Mouse (Mus musculus): ENCODE data around the gene Lonp1.
"Not testable (repeated sequence)": the region's sequence is repeated elsewhere in the genome, so short reads cannot be mapped to it uniquely, and the experiment has no call there.

The Lonp1 gene

DNA sequence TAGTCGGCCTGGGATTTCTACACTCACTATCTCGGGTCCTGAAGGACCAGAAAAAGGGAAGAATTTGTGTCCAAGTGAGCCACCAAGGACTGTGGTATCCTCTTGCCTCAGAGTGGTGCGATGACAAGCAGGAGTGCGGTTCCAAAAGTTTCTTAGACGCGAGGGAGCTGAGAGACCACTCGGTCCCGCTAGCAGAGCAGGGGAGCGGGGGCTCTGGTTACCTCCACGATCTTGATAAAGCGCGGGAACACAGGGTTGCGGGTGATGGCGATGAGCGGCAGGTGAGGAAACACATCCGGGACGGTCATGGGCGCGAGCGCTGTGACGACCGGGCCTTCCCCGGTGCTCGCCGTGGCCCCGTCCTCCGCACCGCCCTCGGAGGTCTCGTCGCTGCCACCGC is 427 bp downstream of the Lonp1 start:
- no peak for DNase-seq (ENCODE audit: low read depth, low spot score)

DNA sequence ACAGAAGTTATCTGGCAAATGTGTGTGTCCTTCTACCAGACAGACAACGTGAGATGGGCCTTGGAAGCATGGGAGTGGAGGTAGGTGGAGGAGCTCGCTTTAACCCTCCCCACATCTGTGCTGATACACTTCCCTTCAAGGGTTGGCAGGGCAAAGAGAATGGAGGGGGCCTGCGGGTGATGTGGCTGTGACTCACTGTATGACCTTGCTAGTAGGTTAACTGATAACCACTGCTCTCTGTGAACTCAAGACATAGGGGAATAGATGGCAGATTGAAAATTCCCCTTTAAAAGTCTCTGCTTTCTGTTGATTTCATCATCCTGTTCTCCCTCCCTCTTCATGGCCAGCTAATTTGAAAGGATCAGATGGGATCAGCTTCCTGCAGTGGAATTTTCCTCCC is 1.2 kb downstream of the Lonp1 start:
- peak; percentile 24 for DNase-seq (ENCODE audit: low read depth, low spot score)

DNA sequence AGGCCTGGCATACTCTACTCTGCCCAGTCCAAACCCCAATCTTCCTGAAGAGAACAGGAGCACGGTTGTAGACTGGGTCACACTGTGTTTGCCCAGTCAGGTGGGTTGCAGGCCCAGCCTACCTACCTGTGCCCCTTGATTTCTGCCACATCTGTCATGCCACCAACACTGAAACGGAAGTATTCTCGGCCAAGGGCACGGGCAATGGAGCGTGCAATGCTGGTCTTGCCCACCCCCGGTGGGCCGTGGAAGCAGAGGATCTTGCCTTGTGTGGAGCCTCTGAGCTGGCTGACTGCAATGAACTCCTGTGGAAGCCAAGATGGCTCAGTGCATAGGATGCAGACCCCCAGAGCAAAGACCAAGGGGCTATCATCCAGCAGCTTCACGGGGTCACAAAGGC is 9.1 kb downstream of the Lonp1 start:
- DNase-seq (ENCODE audit: low read depth, low spot score) = no peak

DNA sequence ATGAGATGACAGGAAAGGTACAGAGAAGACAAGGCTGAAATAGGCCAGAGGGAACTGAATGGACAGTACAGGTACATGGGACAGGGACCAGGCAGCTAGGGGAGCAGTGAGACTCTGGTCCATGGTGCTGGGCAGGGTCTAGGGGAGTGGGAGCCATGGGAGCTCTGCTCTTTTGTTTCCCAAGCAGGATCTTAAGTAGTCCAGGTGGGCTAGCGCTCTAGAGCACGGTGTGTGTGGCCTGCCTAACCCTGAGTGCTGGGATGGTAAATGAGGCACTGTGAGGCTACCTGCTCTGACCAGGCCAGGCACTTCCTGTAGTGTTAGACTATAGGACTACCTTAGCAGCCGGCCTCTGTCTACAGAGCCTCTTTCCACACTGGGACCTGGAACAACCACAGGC is 10.0 kb downstream of the Lonp1 start:
- DNase-seq (ENCODE audit: low read depth, low spot score) = no peak

DNA sequence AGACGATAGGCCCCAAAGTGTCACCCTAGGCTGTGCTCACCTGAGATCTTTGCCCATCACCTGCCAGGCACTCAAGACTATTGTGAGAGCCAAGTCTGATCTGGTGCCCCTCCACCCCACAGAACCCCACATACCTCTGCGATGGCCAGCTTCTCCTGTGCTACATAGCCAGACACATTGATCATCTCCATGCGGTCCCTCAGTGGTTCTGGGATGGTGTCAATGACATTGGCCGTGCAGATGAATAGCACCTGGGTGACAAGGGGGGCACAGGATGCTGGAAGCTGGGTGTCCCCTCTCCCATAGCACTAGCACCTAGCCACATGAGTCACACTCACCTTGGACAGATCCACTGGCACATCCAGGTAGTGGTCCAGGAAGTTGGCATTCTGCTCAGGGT is 10.9 kb downstream of the Lonp1 start:
- no peak for DNase-seq (ENCODE audit: low read depth, low spot score)

DNA sequence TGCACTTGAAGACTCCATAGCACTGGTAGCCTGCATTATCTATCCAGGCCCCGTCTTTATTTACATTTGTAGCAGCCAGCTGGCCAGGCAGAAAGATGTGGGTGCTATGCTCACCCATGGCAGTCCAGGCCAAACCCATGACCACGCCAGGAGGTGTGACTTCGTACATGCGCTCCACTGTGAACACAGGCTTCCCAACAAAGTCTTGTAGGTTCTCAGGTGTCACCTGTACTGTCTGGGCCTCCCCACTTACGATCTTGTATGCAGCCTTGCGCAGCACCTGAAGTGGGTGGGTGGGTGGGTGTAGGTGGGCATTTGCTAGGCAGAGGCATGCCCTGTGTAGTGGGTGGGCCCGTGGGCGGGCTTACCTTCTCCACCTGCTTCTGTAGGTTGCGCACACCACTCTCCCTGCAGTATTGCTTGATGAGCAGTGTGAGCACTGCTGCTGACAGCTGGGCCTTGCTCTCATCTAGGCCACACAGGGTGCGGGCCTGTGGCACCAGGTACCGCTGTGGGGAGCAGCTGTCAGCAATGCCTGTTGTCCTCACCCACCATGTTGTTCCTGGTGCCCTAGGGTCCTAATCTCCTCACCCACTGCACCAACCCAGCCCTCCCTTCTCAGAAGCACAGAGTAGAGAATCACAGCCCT is 11.4 kb downstream of the Lonp1 start:
- no peak for DNase-seq (ENCODE audit: low read depth, low spot score)

DNA sequence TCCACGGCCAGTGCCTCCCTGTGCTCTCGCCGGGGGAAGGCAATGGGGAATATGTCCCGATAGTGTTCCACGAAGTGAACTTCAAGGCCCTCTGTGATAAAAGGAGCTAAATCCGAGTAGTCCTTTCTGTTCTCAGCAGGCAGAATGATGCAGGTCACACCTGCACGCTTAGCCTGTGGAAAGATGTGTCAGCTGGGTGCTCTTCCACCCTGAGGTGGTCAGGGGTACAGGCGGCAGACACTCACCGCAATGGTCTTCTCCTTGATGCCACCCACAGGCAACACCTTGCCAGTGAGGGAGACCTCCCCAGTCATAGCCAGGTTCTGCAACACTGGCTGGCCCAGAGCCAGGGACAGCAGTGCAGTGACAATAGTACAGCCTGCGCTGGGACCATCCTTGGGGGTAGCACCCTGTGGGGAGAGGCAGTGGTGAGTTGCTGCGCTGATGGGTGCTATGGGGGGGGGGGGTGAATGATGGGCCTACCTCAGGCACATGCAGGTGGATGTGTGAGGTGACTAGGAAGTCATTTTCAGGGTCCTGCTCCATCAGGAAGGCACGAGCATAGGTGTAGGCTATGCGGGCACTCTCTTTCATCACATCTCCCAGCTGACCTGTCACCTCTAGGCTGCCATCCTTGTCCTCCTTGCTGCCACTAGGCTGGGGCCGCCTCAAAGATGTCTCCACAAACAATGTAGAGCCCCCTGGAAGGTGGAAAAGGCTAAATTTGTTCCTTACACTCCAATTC is 12.1 kb downstream of the Lonp1 start:
- DNase-seq (ENCODE audit: low read depth, low spot score) = peak; percentile 29

DNA sequence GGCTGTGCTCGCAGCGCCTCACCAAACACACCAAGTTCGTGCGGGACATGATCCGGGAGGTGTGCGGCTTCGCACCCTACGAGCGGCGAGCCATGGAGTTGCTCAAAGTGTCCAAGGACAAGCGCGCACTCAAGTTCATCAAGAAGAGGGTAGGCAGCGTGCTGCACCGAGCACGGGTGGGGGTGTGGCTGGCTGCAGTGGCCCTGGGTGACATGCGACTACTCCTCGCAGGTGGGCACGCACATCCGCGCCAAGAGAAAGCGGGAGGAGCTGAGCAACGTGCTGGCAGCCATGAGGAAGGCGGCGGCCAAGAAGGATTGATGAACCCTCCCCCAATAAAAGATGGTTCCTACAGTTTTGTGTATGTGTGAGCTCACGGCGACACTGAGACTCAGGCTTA is 12.8 kb downstream of the Lonp1 start:
- DNase-seq (ENCODE audit: low read depth, low spot score) = peak; percentile 54

DNA sequence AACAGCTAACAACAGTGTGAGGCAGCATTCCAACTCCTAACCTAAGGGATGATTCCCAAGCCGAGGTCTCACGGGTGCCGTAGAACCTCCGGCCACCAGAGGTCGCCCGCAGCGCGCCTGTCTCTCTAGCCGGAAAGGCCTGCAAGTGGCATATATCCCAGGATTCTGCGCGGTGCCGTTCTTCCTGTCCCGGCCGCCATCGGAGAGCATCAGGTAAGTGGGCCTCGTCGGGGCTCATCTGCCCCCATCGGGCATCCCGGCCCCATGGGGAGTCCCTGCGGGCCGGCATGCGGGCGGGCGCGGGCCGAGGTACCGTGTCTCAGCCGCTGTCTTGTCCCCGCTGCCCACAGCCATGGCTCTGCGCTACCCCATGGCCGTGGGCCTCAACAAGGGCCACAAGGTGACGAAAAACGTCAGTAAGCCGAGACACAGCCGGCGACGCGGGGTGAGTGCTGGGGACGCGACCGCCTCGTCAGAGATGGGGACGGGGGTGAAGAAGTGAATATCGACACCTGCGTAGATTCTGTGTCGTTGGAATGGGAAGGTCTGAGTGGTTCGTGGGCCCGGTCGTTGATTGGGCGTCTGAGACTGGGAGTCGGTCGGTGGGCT is 13.3 kb downstream of the Lonp1 start, which contains the start of gene Rpl36:
Gene Rpl36 (plus strand): TSS at position 181 of the 609 bp plus-strand sequence.
- peak; percentile 93 for DNase-seq (ENCODE audit: low read depth, low spot score)

DNA sequence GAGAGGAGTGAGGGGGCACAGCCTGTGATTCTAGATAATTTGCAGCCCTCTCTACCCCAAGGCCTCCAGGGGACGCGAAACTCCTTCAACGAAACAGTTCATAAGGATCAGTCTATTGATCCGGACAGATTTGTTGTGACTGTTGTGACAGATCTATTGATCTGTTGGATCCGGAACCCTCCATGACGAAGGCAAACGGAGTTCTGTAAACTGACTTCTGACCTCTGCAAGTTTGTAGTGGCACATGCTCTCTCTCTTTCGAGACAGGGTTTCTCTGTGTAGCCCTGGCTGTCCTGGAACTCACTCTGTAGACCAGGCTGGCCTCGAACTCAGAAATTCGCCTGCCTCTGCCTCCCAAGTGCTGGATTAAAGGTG is 14.1 kb downstream of the Lonp1 start:
- not testable (repeated sequence) for DNase-seq (ENCODE audit: low read depth, low spot score)

DNA sequence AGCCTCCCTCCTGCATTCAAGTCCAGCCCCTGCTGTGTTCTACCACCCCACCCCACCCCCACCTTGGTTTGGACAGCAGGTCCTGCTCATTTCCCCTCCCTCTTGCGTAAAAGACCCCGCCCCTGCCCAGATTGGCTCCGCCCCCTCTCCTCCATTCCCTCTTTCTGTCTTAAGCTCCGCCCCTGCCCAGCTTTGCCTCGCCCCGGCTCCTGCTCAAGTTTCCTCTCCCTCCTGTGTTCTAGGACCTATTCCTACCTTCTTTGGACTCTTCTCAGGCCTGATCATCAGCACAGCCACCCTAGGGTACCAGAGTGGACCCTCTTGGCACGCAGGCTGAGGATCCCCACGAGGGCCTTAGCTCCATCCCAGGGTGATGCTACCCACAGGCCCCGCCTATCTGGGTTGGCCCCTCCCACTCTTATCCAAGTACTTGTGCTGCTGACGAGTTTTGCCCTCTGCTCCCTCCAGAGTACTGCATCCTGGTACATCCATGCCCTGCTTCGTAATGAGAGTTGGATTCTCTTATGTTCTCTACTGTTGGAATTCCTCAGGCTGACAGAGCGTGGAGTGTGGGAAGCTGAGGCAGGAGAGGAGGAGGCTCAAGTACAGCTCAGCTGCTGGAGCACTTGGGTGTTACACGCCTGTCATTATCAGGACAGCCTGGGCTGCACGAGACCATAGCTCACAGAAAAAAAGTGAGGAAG is 14.7 kb downstream of the Lonp1 start:
- DNase-seq (ENCODE audit: low read depth, low spot score) = peak; percentile 41

DNA sequence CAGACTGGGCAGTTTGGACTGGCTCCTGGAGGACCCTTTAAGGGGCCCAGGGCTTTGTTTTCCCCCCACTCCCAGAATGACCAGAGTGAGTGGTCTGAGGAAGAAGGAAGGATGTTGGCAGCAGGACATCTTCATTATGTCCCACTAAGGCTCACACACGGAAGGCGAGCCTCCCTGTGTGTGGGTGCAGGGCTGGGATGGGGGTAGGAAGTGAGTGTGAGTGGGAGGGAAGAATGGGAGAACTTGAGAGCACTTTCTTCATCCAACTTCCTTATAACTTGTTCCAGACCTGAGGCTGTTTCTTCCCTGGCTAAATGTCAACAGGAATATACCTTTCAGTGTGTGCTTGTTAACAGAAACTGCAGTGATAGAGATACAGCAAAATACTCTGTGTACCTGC is 15.4 kb downstream of the Lonp1 start:
- DNase-seq (ENCODE audit: low read depth, low spot score) = no peak

DNA sequence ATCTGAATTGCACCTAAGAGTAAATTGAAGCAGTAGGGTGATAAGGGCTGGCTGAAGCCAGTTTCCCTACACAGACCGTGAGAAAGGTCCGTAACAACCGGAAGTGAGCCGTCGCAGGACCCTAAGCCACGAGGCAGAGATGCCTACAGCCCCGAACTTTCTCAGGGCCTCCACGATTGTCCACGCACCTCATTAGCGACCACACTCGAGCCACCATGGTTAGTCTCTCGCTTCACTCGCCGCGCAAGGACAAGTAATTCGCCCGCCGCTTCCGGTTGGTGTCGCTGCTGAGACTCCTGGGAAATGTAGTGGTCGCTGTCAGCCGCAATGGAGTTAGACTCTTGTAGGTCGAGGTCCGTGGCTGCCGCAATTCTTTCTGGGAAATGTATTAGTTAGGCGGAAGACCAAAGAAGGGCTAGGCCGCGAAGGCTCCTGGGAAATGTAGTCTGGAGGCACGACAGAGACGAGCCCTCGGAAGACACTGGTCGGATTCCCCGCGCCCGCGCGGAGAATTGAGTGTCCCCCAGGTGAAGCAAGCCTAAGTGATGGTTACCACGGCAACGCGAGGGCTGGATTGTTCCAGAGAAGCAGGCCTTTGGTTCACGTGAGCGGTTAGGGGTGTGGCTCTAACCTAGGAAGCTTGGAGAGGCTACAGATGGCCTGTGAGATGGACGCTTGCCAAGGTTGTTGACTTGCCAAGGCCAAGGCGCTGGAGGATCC is 17.1 kb downstream of the Lonp1 start, which contains the start of gene 2410015M20Rik:
Gene 2410015M20Rik (minus strand): TSS at position 320 of the 720 bp plus-strand sequence.
- DNase-seq (ENCODE audit: low read depth, low spot score) = peak; percentile 96

DNA sequence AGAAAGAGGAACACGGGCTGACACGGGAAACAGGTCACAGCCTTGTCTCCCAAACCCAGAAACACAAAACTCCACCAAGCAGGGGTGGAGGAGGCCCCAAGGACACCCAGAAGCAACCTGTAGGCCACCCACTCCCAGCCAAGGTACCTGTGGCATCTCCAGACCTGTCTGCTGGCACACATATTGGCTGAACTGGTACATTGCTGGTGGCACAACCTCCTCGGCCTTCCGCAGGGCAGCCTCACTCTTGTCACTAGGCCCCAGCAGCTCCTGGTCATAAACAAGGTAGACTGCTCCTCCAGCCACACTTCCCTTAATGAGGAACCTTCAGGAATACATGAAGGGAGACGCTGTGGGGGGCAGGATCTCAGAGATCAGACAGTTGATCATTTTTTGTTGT is 18.0 kb downstream of the Lonp1 start:
- no peak for DNase-seq (ENCODE audit: low read depth, low spot score)

DNA sequence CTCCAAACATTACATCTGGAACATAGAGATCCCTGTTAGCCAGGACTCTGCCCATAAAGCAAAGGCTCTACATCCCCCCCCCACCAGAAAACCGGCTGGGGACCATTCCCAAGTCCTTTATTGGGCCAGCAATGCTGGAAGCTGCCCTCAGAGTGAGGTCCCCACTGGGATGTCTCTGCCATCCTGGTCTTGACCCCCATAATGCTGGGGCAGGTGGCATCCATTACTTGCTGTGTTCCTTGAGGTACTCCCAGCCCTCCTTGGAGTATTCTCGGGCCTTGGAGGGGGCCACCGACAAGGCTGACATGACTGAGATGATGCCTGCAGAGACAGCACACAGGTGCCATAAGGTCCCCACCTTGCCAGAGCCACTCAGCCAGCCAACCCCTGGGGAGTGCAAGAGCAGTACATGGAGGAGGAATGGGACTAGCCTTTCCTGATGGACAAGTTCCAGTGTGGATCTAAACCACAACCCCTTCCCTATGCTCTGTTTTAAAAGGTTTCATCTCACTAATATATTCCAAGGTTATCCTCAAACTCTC is 19.1 kb downstream of the Lonp1 start:
- no peak for DNase-seq (ENCODE audit: low read depth, low spot score)

DNA sequence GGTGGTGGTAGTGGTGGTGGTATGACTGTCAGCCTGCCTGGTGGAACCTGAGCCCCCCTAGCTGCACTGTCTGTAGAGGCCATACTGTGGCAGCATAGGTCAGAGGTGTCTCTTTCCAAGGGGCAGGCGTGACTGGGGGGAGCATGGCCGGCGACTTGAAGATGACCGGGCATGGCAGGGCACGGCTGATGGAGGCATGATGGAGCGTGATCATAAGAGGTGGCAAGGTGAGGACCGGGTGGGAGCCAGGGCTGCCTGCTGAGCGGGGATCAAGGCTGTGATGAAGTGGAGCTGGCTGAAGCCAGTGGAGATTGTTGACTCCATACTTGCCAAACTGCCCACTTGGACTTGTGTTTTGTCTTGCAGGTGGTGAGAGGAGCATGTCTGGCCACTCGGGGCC is 21.3 kb downstream of the Lonp1 start:
- no peak for DNase-seq (ENCODE audit: low read depth, low spot score)

DNA sequence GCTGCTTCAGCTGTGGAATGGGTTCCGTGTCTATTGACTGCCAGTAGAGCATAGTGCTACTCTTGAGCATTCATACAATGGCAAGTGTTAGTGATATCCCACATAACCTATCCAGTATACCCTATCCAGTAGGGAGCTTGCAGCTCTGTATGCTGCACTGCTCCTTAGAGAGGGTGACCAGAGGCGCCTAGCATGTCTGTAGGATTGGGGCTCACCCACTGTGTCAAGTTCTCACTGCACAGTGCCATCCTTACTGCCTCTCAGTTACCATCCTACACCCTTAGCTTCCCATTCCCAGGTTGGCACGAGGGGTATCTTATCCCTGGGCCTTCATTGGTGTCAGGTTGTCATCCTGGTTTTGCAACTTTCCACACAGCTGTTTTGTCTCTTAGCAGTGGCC is 22.3 kb downstream of the Lonp1 start:
- no peak for DNase-seq (ENCODE audit: low read depth, low spot score)

DNA sequence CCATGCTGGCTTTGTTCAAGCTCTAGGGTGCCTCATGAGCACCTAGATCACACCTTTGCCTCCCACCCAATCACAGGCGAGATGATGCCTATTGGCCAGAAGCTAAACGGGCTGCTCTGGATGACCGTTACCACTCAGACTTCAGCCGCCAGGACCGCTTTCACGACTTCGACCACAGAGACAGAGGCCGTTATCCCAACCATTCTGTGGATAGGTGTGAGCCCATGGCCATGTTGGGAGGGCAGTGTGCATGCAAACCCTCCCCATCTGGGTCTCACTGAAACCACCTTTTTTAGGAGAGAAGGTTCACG is 22.7 kb downstream of the Lonp1 start:
- no peak for DNase-seq (ENCODE audit: low read depth, low spot score)

DNA sequence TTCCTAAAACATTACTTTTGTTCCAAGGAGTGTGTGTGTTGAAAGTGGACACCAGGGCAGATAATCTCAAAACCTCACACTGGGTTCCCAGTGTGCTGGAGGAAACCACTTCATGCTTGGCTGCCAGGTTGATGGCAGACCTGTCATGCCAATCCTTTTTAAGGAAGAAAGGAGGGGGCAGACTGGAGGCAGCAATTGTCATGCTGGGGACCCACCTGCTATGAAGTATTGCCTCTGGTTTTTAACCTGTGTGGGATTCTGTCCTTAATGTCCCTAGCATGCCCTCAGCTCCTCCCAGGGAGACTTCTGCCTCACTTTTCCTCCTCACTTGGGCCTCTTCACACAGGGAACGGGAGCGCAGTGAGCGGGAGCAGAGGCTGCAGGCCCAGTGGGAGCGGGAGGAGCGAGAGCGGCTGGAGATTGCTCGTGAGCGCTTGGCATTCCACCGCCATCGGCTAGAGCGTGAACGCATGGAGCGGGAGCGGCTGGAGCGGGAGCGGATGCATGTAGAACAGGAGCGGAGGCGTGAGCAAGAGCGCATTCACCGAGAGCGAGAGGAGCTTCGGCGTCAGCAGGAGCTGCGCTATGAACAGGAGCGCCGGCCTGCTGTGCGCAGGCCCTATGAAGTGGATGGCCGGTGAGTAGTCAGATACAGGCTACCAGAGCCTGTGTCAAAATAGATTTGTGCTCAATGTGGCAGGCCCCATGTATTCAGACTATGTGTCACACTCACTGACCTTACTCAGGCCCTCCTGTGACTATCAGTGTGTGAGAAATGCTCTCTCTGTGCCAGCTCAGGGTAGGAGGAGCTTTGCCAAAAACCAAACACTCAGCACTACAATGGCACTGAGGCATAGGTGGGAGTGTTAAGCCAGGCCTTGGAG is 23.3 kb downstream of the Lonp1 start:
- DNase-seq (ENCODE audit: low read depth, low spot score) = no peak

DNA sequence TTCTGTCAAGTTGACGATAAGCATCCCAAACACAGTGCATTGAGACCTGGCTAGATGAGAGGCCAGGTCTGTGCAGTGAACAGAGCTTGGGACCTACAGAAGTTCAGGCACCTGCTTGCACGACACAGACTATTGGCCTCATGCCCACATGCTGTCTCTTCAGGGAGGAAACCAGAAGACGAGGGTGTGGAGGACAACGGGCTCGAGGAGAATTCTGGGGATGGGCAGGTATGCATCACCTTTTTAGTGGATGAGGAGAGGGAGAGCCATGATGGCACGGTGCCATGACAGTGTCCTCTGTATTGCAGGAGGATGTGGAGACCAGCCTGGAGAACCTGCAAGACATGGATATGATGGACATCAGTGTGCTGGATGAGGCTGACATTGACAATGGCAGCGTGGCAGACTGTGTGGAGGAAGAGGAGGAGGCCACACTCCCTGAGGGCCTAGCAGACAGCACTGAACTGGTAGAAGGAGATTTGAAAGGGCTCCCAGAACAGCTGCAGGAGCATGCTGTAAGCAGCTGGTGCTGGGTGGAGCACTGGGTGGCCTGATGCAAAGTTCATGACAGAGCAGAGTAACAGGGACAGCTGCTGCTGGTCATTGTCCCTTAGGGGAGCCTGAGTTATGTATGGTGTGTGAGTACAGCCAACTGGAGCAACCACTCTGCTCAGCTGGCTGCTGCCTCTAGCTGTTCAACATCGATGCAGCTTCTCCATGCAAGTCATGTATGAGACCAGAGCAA is 33.0 kb downstream of the Lonp1 start:
- no peak for DNase-seq (ENCODE audit: low read depth, low spot score)
